Mouse (Mus musculus): ENCODE data around the gene Olfr223. TPM values are rescaled to one million over a fixed set of nuclear protein-coding genes. Genes with fewer than 3 reads are reported as not detected.

Gene Olfr223
- polyA plus RNA-seq (2017; shearing (Covaris generic)), result not detected

GRCm38 (mm10) chr11:59593189-59593588 lies at the start of gene Olfr223:
Gene Olfr223 (minus strand): TSS chr11:59593289.

GRCm38 (mm10) chr11:59576135-59576534 lies 17.0 kb downstream of the Olfr223 start, which contains the start of gene Olfr222:
Gene Olfr222 (minus strand): TSS chr11:59576235.

GRCm38 (mm10) chr11:59541324-59541723 lies 51.8 kb downstream of the Olfr223 start, which contains the start of gene Nlrp3:
Gene Nlrp3 (plus strand): TSS chr11:59541568.

Other genes starting within 250 kb of the Olfr223 start
- under 1 TPM in 1 of 2 experiments, not detected in 1; 0.55 TPM for gene Prss38, start 217.6 kb downstream of the Olfr223 start, polyA plus RNA-seq (2017; shearing (Covaris generic))
- gene Jmjd4, start 143.2 kb downstream of the Olfr223 start, polyA plus RNA-seq (2017; shearing (Covaris generic)), result 1 to 10 TPM; 8.7 to 9.5 TPM
- 10 to 100 TPM; 50.0 to 51.6 TPM for gene Snap47, start 142.1 kb downstream of the Olfr223 start, polyA plus RNA-seq (2017; shearing (Covaris generic))
- gene Zfp867, start 120.8 kb downstream of the Olfr223 start, polyA plus RNA-seq (2017; shearing (Covaris generic)), result 1 to 10 TPM; 3.1 to 3.7 TPM
- 10 to 100 TPM; 13.2 to 19.7 TPM for gene Zkscan17, start 66.5 kb downstream of the Olfr223 start, polyA plus RNA-seq (2017; shearing (Covaris generic))
- gene Nlrp3, start 51.7 kb downstream of the Olfr223 start, polyA plus RNA-seq (2017; shearing (Covaris generic)), result under 1 TPM in 1 of 2 experiments, not detected in 1; 0.11 TPM
- not detected for gene Olfr222, start 17.1 kb downstream of the Olfr223 start, polyA plus RNA-seq (2017; shearing (Covaris generic))
- 10 to 100 TPM; 30.0 to 58.6 TPM for gene Mprip, start 68.0 kb upstream of the Olfr223 start, polyA plus RNA-seq (2017; shearing (Covaris generic))
- gene Pld6, start 194.4 kb upstream of the Olfr223 start, polyA plus RNA-seq (2017; shearing (Covaris generic)), result not detected
- gene Flcn, start 216.7 kb upstream of the Olfr223 start, polyA plus RNA-seq (2017; shearing (Covaris generic)), result 10 to 100 TPM; 38.9 to 51.5 TPM
- gene Nt5m, start 246.2 kb upstream of the Olfr223 start, polyA plus RNA-seq (2017; shearing (Covaris generic)), result 10 to 100 TPM; 17.9 to 18.9 TPM
- gene Cops3, start 246.5 kb upstream of the Olfr223 start, polyA plus RNA-seq (2017; shearing (Covaris generic)), result 100 to 1,000 TPM in 1 of 2 experiments, 10 to 100 TPM in 1; 76.1 to 113 TPM